Mouse (Mus musculus) layer of hippocampus, adult 9-10 months (tissue): Measurements from ENCODE around the gene Tmem95.

Experiments
- DNase-seq: peaks from one replicate; pipeline ENCODE4 v3.0.0; 2022; ENCODE audit warnings: low spot score

Gene Tmem95

DNA sequence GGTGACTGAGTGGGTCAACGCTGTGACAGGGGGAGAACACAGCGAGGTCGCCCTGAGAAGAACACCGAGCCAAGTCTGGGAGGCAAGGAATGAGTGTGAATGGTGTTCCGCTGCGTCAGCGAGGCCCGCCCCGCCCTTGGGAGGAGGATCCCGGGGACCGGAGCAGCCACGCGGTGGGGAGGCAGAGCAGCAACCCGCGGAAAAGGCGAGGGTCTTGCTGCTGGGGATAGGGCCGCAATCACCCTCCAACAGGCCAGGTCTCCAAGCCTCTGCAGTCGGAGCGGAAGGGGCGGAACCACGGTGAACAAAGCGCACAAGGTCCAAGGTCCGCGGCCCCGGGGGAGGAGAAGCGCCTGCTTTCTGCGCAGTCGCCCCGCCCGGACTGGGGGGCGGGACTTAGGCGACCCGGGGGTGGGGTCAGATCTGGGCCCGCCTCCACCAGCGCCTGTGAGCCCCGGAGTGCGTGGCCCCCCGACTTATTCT is 31.6 kb downstream of the Tmem95 start, which contains the start of gene Plscr3:
TSS of gene Plscr3 (plus strand) at position 179 of the 483 bp plus-strand sequence.
- peak; percentile 65 for DNase-seq

DNA sequence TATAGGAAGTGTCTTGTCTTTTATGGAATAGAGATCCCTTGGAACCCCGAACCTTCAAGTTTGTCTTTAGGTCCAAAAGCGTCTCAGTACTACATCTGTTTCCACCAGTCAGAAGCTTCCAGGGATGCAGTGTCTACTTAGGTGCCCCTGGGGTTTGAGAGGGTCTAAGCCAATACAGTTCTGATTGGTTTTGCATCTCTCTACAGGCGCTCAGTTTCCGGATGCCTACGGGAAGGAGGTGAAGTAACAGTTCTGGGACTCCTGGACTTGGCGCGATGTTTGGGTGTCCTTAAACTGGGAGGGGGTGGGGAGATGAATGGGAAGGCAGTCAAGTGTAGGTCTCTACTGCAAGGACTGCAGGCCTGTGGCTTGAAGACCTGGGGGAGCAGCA is 39.1 kb downstream of the Tmem95 start:
- no peak for DNase-seq

DNA sequence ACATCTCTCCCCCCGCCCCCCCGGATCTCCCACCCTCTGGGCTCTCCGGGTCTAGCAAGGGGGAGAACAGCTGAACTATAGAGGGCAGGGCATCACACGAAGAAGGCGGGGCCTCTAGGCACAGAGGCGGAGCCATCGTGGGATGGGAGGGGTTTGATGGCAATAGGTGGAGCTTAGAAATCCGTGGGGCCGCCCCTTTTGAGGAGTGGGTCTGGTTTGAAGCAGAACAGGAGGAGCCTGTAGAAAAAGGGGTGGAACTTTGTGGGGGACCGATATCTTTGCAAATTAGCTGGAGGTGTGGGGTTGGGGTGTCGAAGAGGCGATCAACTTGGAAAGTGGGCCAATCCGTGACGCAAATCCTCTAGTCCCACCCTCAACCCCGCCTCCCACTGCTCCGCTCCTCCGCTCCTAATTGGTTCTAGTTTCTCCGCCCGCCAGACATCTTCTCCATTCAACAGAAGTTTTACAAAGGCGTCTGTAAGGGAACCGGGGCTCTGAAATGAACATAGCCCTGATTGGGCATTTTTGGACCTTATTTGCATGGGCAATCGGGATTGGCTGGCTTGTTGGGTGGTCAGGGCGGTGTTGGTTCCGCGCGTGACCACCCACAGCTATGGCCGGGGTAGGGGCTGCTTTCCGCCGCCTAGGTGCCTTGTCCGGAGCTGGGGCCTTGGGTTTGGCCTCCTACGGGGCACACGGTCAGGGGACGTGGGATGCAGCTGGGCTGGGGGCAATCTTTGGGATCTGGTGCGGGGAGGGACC is 39.7 kb downstream of the Tmem95 start, which contains the start of gene Tmem256:
TSS of gene Tmem256 (plus strand) at position 563 of the 762 bp plus-strand sequence.
- DNase-seq = peak; percentile 98

DNA sequence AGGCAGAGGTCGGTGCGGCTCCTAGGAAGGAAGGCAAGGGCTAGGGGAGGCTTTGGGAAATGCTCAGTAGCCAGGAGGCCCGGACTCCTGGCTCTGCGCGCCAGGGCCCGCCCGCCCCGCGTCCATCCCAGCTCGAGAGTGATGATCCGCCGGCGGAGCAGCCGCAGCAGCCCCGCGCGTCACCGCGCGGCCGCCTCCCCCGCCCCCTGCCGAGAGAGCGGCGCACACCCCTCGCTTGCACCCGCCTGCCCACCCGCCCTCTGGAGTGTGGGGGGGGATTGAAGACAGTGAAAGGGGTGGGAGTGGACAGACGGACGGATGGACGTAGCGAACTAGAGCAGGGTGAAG is 40.2 kb downstream of the Tmem95 start, which contains the start of gene Nlgn2:
TSS of gene Nlgn2 (minus strand) at position 181 of the 348 bp plus-strand sequence.
- DNase-seq = no peak

DNA sequence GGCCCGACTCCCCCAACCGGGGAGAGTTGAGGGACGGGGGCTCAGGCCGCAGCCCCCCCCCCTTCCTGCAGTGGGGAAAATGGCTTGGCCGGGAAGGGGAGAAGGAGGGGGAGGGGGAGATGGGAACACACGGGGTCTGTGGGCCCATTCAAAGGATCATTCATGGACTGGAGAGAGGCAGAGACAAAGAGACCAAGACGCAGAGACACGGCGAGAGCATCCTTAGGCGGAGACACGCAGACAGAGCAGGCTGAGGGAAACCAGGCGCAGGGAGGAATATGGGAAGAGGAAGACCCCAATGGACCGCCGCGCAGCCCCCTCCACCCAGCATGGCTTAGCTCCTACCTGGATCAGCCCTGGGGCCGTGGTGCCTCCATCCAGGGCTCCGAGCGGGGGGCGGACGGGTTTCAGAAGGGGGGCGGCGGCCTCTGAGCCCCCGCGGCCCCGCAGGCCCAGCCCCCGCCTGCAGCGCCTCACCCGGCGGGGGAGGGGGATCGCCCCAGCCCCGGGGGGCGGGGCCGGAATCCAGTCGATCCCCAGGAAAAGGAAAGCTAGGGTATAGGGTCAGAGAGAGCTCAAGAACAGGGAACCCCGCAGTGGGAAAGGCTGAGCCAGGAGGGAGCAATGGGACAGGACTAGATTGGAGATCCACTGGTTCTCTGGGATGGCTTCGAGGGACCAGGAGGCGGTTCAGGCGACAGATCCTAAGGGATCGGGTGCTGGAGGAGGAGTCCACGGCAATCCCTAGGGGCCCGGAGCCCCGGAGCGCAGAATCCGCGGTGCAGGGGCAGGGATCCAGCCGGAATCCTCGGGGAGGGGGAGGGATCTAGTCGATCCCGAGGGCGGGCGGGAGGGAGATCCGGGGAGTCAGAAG is 40.9 kb downstream of the Tmem95 start:
- no peak for DNase-seq

DNA sequence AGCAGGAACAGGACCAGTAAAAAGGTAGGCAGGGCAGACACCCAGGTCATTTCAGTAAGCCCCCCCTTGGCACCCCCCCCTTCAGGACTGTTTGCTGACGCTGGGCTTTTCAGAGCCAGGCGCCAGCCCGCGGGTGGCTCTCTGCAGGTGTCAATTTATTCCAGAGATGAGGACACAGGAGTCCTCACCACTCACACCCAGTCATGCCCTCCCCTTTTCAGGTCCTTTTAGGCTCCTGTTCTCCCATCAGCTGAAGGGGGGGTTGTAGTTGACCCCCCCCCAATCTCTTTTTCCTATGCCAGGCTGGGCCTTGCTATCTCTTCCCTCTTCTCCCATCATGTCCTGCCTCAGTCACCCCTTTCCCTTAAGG is 41.9 kb downstream of the Tmem95 start:
- DNase-seq = no peak

DNA sequence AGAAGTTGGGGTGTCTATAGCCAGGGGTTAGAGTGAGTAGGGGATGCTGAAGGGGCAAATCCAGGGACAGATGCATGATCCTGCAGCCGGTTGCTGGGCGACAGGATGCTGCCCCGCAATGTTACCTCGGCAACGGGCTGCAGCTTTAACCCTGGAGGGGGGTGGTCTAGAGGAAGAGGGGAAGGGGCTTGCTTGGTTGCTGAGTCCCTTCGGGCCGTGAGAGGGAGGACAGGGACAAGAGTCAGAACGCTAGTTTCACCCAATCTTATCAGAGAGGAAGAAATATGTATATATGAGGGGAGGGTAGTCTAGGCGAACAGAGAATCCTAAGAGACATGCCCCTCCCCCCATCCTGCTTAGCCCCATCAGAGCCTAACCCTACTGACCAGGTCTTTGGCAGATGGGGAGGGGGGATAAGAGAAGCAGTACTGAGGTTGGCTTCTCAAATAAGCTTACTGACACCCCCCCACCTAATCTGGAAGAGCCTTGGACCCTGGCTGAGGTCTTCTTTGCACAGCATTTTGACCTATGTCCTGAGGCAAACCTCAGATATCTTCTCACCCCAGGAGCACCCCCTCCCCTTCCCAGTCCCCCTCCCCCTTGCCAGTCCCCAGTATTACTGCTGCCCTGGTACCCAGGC is 42.4 kb downstream of the Tmem95 start:
- DNase-seq = no peak

DNA sequence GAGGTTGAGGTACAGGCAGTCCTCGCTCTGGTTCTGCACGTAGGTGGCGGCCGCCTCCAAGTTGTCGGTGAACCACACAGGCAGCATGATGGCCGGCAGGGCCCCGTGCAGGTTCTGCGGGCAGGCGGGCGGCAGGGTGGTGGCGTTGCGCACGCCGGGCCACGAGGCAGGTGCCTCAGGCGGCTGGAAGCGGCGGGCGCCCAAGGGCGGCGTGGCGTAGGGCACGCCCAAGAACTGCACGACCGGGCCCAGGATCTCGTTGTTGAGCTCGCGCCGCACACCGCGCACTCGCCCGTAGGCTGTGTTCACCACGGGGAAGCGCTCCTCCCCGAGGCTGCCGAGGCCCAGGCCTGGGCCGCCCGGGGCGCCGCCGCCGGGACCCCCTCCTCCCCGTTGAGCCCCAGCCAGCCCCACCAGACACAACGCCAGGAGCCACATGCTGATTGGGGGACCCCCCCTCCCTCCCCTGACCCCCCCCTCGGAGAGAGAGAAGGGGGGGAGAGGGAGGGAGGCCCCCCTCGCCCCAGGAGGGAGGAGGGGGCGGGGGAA is 43.7 kb downstream of the Tmem95 start:
- no peak for DNase-seq

DNA sequence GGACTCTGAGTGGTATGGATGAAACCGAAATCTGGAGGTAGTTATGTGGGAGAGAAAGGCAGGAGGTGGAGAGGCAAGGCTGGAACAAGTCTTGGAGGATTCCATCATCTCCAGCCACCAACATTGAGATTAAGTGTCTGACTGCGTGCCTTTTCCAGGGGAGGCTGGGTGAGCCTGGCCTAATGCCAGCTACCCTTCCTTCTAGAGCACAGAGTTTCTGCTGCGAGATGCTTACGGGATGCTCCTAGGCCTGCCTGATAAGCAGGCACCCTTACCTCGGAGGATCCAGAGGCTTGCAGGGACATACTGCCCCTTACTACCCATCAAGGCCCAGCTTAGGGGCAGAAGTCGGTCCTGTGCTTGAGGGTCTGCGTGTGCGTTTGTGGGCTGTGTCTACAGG is 44.3 kb downstream of the Tmem95 start:
- DNase-seq = no peak

DNA sequence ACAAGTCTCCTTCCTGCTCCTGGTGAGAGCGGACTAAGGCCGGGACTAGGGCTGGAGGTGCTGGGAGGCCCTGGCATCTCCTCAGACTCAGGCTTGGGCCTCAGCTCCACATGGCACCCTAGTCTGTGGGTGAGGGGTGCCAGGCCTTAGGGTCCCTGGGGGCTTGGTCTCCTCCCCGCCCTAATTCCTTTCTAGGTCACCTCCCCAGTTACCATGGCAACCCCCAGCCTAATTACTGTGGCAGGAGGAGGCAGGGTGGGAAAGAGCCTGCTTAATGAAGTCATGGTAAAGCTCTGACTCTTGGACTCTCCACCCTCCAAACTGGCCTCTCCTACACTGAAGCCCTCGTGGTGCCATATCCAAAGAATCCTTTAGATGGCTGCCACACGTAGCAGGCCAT is 49.0 kb downstream of the Tmem95 start:
- no peak for DNase-seq
